Mouse (Mus musculus): ENCODE measurements around the gene Srgap3. TPM values are rescaled to one million over a fixed set of nuclear protein-coding genes. Genes with fewer than 3 reads are reported as not detected.
A peak's percentile ranks its signal among the peaks of the same experiment; 100 is the strongest.

Srgap3 gene
- polyA plus RNA-seq, 1 experiment: 7.1 TPM

- Histone ChIP-seq H3K27me3 (ENCODE audit: control insufficient read depth, insufficient read depth, low read length) (no peaks in the 10 kb centered on the region), H3K4me1 (ENCODE audit: control insufficient read depth, insufficient read depth, low read length) (no peaks in the 10 kb centered on the region), H3K36me3 (ENCODE audit: control insufficient read depth, insufficient read depth, low read length) (no peaks in the 10 kb centered on the region), H3K27ac (ENCODE audit: control insufficient read depth, insufficient read depth, low read depth, low read length) (no peak overlapping the region), H3K4me3 (ENCODE audit: control insufficient read depth, low read depth, low read length) (no peak overlapping the region)
- TF ChIP-seq POLR2A (IDR thresholded peaks at IDR 0.05; ENCODE audit: control insufficient read depth, low read depth, low read length) (no peak), CTCF (IDR thresholded peaks at IDR 0.05; ENCODE audit: control insufficient read depth, insufficient read depth, insufficient replicate concordance, low read depth, low read length) (no peak)
Observed at GRCm38 (mm10) chr6:112934501-112934900, 12.6 kb downstream of the Srgap3 start.

DNA sequence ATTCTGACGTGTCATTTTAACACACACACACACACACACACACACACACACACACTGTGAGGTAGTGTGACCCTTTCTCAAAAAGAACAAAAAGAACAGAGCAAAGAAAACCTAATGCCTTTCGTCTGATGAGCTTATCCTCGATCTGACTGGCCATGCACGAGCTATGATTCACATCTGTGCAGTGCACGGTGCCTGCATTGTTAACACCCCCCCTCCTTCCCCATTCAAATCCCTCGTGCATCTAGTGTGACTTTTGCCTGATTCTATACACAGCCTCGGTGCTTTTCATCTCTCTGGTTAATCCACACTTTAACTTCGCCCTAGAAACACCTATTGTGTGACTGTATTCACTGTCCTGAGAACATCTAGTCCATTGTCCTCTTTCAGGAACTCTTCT is 14.5 kb downstream of the Srgap3 start:
- no peaks in the 10 kb centered on the region for H3K27me3 ChIP-seq (ENCODE audit: control insufficient read depth, insufficient read depth, low read length)
- no peak overlapping the region for H3K4me3 ChIP-seq (ENCODE audit: control insufficient read depth, low read depth, low read length)
- H3K27ac ChIP-seq (ENCODE audit: control insufficient read depth, insufficient read depth, low read depth, low read length): no peak overlapping the region
- H3K36me3 ChIP-seq (ENCODE audit: control insufficient read depth, insufficient read depth, low read length): no peaks in the 10 kb centered on the region
- H3K4me1 ChIP-seq (ENCODE audit: control insufficient read depth, insufficient read depth, low read length): no peaks in the 10 kb centered on the region
- TF ChIP-seq CTCF (IDR thresholded peaks at IDR 0.05; ENCODE audit: control insufficient read depth, insufficient read depth, insufficient replicate concordance, low read depth, low read length) (no peak), POLR2A (IDR thresholded peaks at IDR 0.05; ENCODE audit: control insufficient read depth, low read depth, low read length) (no peak)

DNA sequence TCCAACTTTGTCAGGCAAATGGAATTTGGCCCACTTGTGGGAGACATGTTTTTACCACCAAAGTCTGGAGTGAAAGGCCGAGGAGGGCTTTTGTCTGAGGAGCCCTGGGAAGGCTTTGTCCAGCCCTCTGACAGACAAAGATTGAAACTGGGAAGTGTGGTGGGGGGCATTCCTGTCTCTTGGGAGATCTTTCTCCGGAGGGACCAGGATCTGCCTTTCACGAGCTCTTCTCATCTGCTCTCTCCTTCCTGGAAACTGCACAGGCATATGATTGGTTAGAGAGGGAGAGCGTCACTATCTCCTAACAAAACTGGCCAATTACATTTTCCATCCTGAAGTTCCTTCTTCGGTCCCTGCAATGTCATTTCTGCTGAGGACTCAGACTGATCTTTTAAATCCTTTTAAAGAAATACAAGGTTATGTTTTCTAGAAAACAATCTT is 17.0 kb downstream of the Srgap3 start:
- Histone ChIP-seq H3K4me3 (ENCODE audit: control insufficient read depth, low read depth, low read length) (no peak overlapping the region), H3K4me1 (ENCODE audit: control insufficient read depth, insufficient read depth, low read length) (no peaks in the 10 kb centered on the region), H3K36me3 (ENCODE audit: control insufficient read depth, insufficient read depth, low read length) (no peaks in the 10 kb centered on the region), H3K27ac (ENCODE audit: control insufficient read depth, insufficient read depth, low read depth, low read length) (peak overlapping the region; percentile 26; the same call in 1 of the 2 replicates), H3K27me3 (ENCODE audit: control insufficient read depth, insufficient read depth, low read length) (no peaks in the 10 kb centered on the region)
- no peak for TF ChIP-seq CTCF (IDR thresholded peaks at IDR 0.05; ENCODE audit: control insufficient read depth, insufficient read depth, insufficient replicate concordance, low read depth, low read length)
- no peak for TF ChIP-seq POLR2A (IDR thresholded peaks at IDR 0.05; ENCODE audit: control insufficient read depth, low read depth, low read length)

DNA sequence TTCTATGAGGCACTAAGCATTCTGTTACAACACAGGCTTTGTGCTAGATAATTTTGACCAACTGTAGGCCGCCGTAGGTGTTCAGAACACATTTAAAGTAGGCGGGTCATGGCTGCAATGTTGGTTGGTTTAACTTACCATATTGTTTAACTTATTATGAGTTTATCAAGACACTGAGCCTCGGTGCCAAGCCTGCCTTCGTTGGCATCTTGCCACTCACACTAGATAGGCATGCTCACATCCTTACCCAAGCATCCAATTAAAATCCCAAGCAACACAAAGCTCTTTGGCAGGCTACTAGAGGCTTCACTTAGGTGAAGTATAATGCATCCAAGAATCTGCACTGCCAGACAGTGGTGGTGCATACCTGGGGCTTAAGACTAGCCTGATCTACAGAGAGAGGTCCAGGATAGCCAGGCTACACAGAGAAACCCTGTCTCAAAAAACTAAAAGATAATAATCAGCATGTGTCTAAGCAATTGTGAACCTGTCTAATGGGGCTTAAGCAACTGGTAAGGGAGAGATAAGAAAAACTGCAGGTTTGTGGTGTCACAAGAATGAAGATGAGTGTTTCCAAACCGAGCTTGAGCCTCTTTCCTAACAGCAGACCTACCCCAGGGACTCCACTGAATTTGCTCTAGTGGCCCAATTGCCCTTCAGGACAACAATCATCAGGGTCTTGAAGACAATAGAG is 17.6 kb downstream of the Srgap3 start:
- Histone ChIP-seq H3K27me3 (ENCODE audit: control insufficient read depth, insufficient read depth, low read length) (no peaks in the 10 kb centered on the region), H3K4me1 (ENCODE audit: control insufficient read depth, insufficient read depth, low read length) (no peaks in the 10 kb centered on the region), H3K27ac (ENCODE audit: control insufficient read depth, insufficient read depth, low read depth, low read length) (peak overlapping the region; percentile 26; the same call in 1 of the 2 replicates), H3K36me3 (ENCODE audit: control insufficient read depth, insufficient read depth, low read length) (no peaks in the 10 kb centered on the region), H3K4me3 (ENCODE audit: control insufficient read depth, low read depth, low read length) (no peak overlapping the region)
- TF ChIP-seq POLR2A (IDR thresholded peaks at IDR 0.05; ENCODE audit: control insufficient read depth, low read depth, low read length): no peak
- no peak for TF ChIP-seq CTCF (IDR thresholded peaks at IDR 0.05; ENCODE audit: control insufficient read depth, insufficient read depth, insufficient replicate concordance, low read depth, low read length)

- TF ChIP-seq CTCF (IDR thresholded peaks at IDR 0.05; ENCODE audit: control insufficient read depth, insufficient read depth, insufficient replicate concordance, low read depth, low read length): no peak
- no peak for TF ChIP-seq POLR2A (IDR thresholded peaks at IDR 0.05; ENCODE audit: control insufficient read depth, low read depth, low read length)
- H3K4me1 ChIP-seq (ENCODE audit: control insufficient read depth, insufficient read depth, low read length): no peaks in the 10 kb centered on the region
- H3K36me3 ChIP-seq (ENCODE audit: control insufficient read depth, insufficient read depth, low read length): no peaks in the 10 kb centered on the region
- H3K27ac ChIP-seq (ENCODE audit: control insufficient read depth, insufficient read depth, low read depth, low read length): no peak overlapping the region
- no peaks in the 10 kb centered on the region for H3K27me3 ChIP-seq (ENCODE audit: control insufficient read depth, insufficient read depth, low read length)
- H3K4me3 ChIP-seq (ENCODE audit: control insufficient read depth, low read depth, low read length): no peak overlapping the region
Observed at GRCm38 (mm10) chr6:112928841-112929240, 18.2 kb downstream of the Srgap3 start.

DNA sequence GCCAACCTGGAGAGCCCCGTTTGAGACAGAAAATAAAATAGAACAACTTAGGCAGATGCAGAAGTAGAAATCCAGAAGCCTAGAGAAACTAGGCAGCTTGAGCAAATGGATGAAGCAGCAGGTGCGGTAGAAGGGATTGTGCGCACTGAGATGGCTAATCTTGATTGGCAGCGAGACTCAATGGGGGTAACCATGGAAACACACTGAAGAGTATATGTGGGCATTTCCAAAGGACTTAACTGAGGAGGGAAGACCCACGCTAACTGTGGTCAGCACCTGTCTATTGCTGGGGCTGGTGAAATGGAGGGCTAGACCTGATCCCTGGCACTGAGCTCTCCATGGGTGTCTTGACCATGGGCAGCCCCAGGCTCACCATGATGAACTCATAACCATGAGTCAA is 19.7 kb downstream of the Srgap3 start:
- H3K4me1 ChIP-seq (ENCODE audit: control insufficient read depth, insufficient read depth, low read length): no peaks in the 10 kb centered on the region
- H3K27me3 ChIP-seq (ENCODE audit: control insufficient read depth, insufficient read depth, low read length): no peaks in the 10 kb centered on the region
- no peak overlapping the region for H3K27ac ChIP-seq (ENCODE audit: control insufficient read depth, insufficient read depth, low read depth, low read length)
- TF ChIP-seq CTCF (IDR thresholded peaks at IDR 0.05; ENCODE audit: control insufficient read depth, insufficient read depth, insufficient replicate concordance, low read depth, low read length): no peak
- no peaks in the 10 kb centered on the region for H3K36me3 ChIP-seq (ENCODE audit: control insufficient read depth, insufficient read depth, low read length)
- H3K4me3 ChIP-seq (ENCODE audit: control insufficient read depth, low read depth, low read length): no peak overlapping the region

DNA sequence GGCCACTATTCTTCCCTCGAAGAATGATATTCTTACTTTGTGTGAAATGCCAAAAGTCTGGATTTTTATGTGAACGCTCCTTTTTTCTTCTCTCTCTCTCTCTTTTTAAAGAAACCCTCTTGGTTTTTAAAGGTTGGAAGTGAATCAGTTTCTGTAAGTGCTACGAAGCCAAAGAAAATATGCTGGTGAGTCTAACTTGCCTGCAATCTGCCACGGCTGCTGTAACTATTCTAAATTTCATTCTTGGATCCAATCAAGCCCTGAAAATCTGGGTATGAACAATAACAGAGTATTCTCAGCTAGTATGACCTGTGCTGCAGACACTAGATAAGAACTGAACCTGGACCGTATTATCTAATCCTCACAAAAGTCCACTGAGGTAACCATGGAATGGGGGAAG is 21.1 kb downstream of the Srgap3 start:
- Histone ChIP-seq H3K4me1 (ENCODE audit: control insufficient read depth, insufficient read depth, low read length) (no peaks in the 10 kb centered on the region), H3K27ac (ENCODE audit: control insufficient read depth, insufficient read depth, low read depth, low read length) (no peak overlapping the region), H3K36me3 (ENCODE audit: control insufficient read depth, insufficient read depth, low read length) (no peaks in the 10 kb centered on the region), H3K27me3 (ENCODE audit: control insufficient read depth, insufficient read depth, low read length) (no peaks in the 10 kb centered on the region), H3K4me3 (ENCODE audit: control insufficient read depth, low read depth, low read length) (no peak overlapping the region)
- TF ChIP-seq CTCF (IDR thresholded peaks at IDR 0.05; ENCODE audit: control insufficient read depth, insufficient read depth, insufficient replicate concordance, low read depth, low read length): no peak
- TF ChIP-seq POLR2A (IDR thresholded peaks at IDR 0.05; ENCODE audit: control insufficient read depth, low read depth, low read length): no peak
